Mouse (Mus musculus): Measurements from ENCODE around the gene Ikbkg. TPM values are rescaled to one million over a fixed set of nuclear protein-coding genes. Genes with fewer than 3 reads are reported as not detected.

The Ikbkg gene
- polyA plus RNA-seq, 1 experiment from 2014 or later: 14.1 TPM

- no peaks in the 10 kb centered on the region for H3K9me3 ChIP-seq (replicated peaks)
- H3K4me3 ChIP-seq (replicated peaks): no peak overlapping the region
- no peak overlapping the region for H3K9ac ChIP-seq (replicated peaks)
- no peaks in the 10 kb centered on the region for H3K4me1 ChIP-seq
- WGBS: 87% methylated on average over 3 of the region's 3 CpGs
- no peak overlapping the region for H3K27ac ChIP-seq (replicated peaks)
- no peak for ATAC-seq (ENCODE audit: low FRiP score)
- H3K4me2 ChIP-seq: no peak overlapping the region
- no peaks in the 10 kb centered on the region for H3K36me3 ChIP-seq
- no peaks in the 10 kb centered on the region for H3K27me3 ChIP-seq (replicated peaks)
These were observed 7.0 kb downstream of the Ikbkg start for GRCm38 (mm10) chrX:74400136-74400535.

GRCm38 (mm10) chrX:74408340-74408739 lies 15.2 kb downstream of the Ikbkg start:
- H3K4me3 ChIP-seq (replicated peaks): no peak overlapping the region
- no peaks in the 10 kb centered on the region for H3K9me3 ChIP-seq (replicated peaks)
- no peak for ATAC-seq (ENCODE audit: low FRiP score)
- H3K27ac ChIP-seq (replicated peaks): no peak overlapping the region
- no peaks in the 10 kb centered on the region for H3K4me1 ChIP-seq
- H3K9ac ChIP-seq (replicated peaks): no peak overlapping the region
- WGBS: 39% methylated on average over 2 of the region's 2 CpGs
- no peak overlapping the region for H3K4me2 ChIP-seq
- H3K36me3 ChIP-seq: no peaks in the 10 kb centered on the region
- no peaks in the 10 kb centered on the region for H3K27me3 ChIP-seq (replicated peaks)

- peak; percentile 81 for ATAC-seq (ENCODE audit: low FRiP score)
- H3K27me3 ChIP-seq (replicated peaks): no peaks in the 10 kb centered on the region
- no peaks in the 10 kb centered on the region for H3K4me1 ChIP-seq
- H3K27ac ChIP-seq (replicated peaks): no peak overlapping the region
- H3K36me3 ChIP-seq: no peaks in the 10 kb centered on the region
- H3K4me2 ChIP-seq: no peak overlapping the region
- H3K4me3 ChIP-seq (replicated peaks): no peak overlapping the region
- H3K9ac ChIP-seq (replicated peaks): no peak overlapping the region
- no peaks in the 10 kb centered on the region for H3K9me3 ChIP-seq (replicated peaks)
These were observed 20.3 kb downstream of the Ikbkg start for GRCm38 (mm10) chrX:74413377-74413776.

GRCm38 (mm10) chrX:74424443-74424842 lies 31.4 kb downstream of the Ikbkg start:
- Histone ChIP-seq H3K9me3 (replicated peaks) (no peaks in the 10 kb centered on the region), H3K9ac (replicated peaks) (no peak overlapping the region), H3K4me3 (replicated peaks) (no peak overlapping the region), H3K27me3 (replicated peaks) (no peaks in the 10 kb centered on the region), H3K4me2 (no peak overlapping the region), H3K36me3 (no peaks in the 10 kb centered on the region), H3K4me1 (peaks cover 6% of the 10 kb centered on the region; the same call in 1 of the 2 replicates), H3K27ac (replicated peaks) (no peak overlapping the region)
- ATAC-seq (ENCODE audit: low FRiP score): no peak

- Histone ChIP-seq H3K36me3 (no peaks in the 10 kb centered on the region), H3K4me1 (peaks cover 7% of the 10 kb centered on the region; the same call in 1 of the 2 replicates), H3K27ac (replicated peaks) (no peak overlapping the region), H3K27me3 (replicated peaks) (no peaks in the 10 kb centered on the region), H3K9me3 (replicated peaks) (no peaks in the 10 kb centered on the region), H3K4me2 (no peak overlapping the region), H3K4me3 (replicated peaks) (no peak overlapping the region), H3K9ac (replicated peaks) (no peak overlapping the region)
- WGBS: 83% methylated on average over 4 of the region's 4 CpGs
- no peak for ATAC-seq (ENCODE audit: low FRiP score)
These were observed 32.1 kb downstream of the Ikbkg start for GRCm38 (mm10) chrX:74425195-74425594.

GRCm38 (mm10) chrX:74426256-74426655 lies 33.2 kb downstream of the Ikbkg start:
- ATAC-seq (ENCODE audit: low FRiP score): no peak
- H3K27ac ChIP-seq (replicated peaks): no peak overlapping the region
- H3K36me3 ChIP-seq: no peaks in the 10 kb centered on the region
- H3K9ac ChIP-seq (replicated peaks): no peak overlapping the region
- no peak overlapping the region for H3K4me2 ChIP-seq
- H3K9me3 ChIP-seq (replicated peaks): no peaks in the 10 kb centered on the region
- WGBS: 85% methylated on average over 1 of the region's 1 CpGs
- H3K27me3 ChIP-seq (replicated peaks): no peaks in the 10 kb centered on the region
- H3K4me3 ChIP-seq (replicated peaks): no peak overlapping the region
- H3K4me1 ChIP-seq: peaks cover 10% of the 10 kb centered on the region; the same call in 1 of the 2 replicates

GRCm38 (mm10) chrX:74427116-74427515 lies 34.0 kb downstream of the Ikbkg start:
- 77% methylated on average over 3 of the region's 3 CpGs for WGBS
- Histone ChIP-seq H3K9me3 (replicated peaks) (no peaks in the 10 kb centered on the region), H3K4me3 (replicated peaks) (no peak overlapping the region), H3K36me3 (no peaks in the 10 kb centered on the region), H3K27me3 (replicated peaks) (no peaks in the 10 kb centered on the region), H3K27ac (replicated peaks) (no peak overlapping the region), H3K4me1 (peaks cover 10% of the 10 kb centered on the region; the same call in 1 of the 2 replicates), H3K9ac (replicated peaks) (no peak overlapping the region), H3K4me2 (no peak overlapping the region)
- no peak for ATAC-seq (ENCODE audit: low FRiP score)

GRCm38 (mm10) chrX:74428146-74428825 lies 35.2 kb downstream of the Ikbkg start:
- H3K9ac ChIP-seq (replicated peaks): peak overlapping the region; percentile 45
- peak overlapping the region; percentile 90 for H3K27ac ChIP-seq (replicated peaks)
- H3K4me1 ChIP-seq: peaks cover 10% of the 10 kb centered on the region; the same call in 1 of the 2 replicates
- WGBS: 30% methylated on average over 35 of the region's 35 CpGs
- no peaks in the 10 kb centered on the region for H3K27me3 ChIP-seq (replicated peaks)
- peak overlapping the region; percentile 60 for H3K4me2 ChIP-seq
- H3K9me3 ChIP-seq (replicated peaks): no peaks in the 10 kb centered on the region
- H3K36me3 ChIP-seq: no peaks in the 10 kb centered on the region
- peak overlapping the region; percentile 51 for H3K4me3 ChIP-seq (replicated peaks)
- peak; percentile 57 for ATAC-seq (ENCODE audit: low FRiP score)

GRCm38 (mm10) chrX:74428826-74429276 lies 35.8 kb downstream of the Ikbkg start, which contains the start of gene G6pdx:
TSS of gene G6pdx (minus strand) at chrX:74429194.
- Histone ChIP-seq H3K9me3 (replicated peaks) (no peaks in the 10 kb centered on the region), H3K27ac (replicated peaks) (peak within 1 kb of the TSS; percentile 90), H3K4me1 (peaks cover 10% of the 10 kb centered on the region; the same call in 1 of the 2 replicates), H3K9ac (replicated peaks) (peak within 1 kb of the TSS; percentile 47), H3K36me3 (0 out of 2 replicates have a peak, but pooled peaks cover 2% of the 10 kb centered on the region), H3K4me2 (peak within 1 kb of the TSS; percentile 60), H3K27me3 (replicated peaks) (no peaks in the 10 kb centered on the region), H3K4me3 (replicated peaks) (peak within 1 kb of the TSS; percentile 51)
- ATAC-seq (ENCODE audit: low FRiP score): peak; percentile 89
- WGBS: 19% methylated on average over 25 of the region's 25 CpGs

GRCm38 (mm10) chrX:74429290-74429821 lies 36.3 kb downstream of the Ikbkg start:
- Histone ChIP-seq H3K36me3 (0 out of 2 replicates have a peak, but pooled peaks cover 5% of the 10 kb centered on the region), H3K9ac (replicated peaks) (peak overlapping the region; percentile 47), H3K4me3 (replicated peaks) (peak overlapping the region; percentile 51), H3K4me2 (peak overlapping the region; percentile 60), H3K27ac (replicated peaks) (peak overlapping the region; percentile 90), H3K9me3 (replicated peaks) (no peaks in the 10 kb centered on the region), H3K27me3 (replicated peaks) (no peaks in the 10 kb centered on the region), H3K4me1 (peaks cover 10% of the 10 kb centered on the region; the same call in 1 of the 2 replicates)
- 22% methylated on average over 22 of the region's 22 CpGs for WGBS
- ATAC-seq (ENCODE audit: low FRiP score): peak; percentile 82

- Histone ChIP-seq H3K9ac (replicated peaks) (no peak overlapping the region), H3K9me3 (replicated peaks) (no peaks in the 10 kb centered on the region), H3K27ac (replicated peaks) (no peak overlapping the region), H3K4me1 (no peaks in the 10 kb centered on the region), H3K4me2 (no peak overlapping the region), H3K4me3 (replicated peaks) (no peak overlapping the region), H3K36me3 (no peaks in the 10 kb centered on the region; the same call in 1 of the 2 replicates), H3K27me3 (replicated peaks) (no peaks in the 10 kb centered on the region)
- ATAC-seq (ENCODE audit: low FRiP score): no peak
- 84% methylated on average over 4 of the region's 4 CpGs for WGBS
These were observed 58.2 kb downstream of the Ikbkg start for GRCm38 (mm10) chrX:74451157-74451912.

Data from neural tube, embryonic 15.5 days (tissue).